Mouse (Mus musculus) fat pad, adult 2 months (tissue): ENCODE data around the gene Anpep.
"Not testable (repeated sequence)": the region's sequence is repeated elsewhere in the genome, so short reads cannot be mapped to it uniquely, and the experiment has no call there.

ENCODE experiments used
- DNase-seq: peaks from one replicate; pipeline ENCODE4 v3.0.0-alpha.2; 2011; ENCODE audit warnings: low read depth, low spot score; ENCODE audit errors: extremely low read depth

Anpep gene

GRCm38 (mm10) chr7:79813409-79813808 lies 47.5 kb downstream of the Anpep start:
- DNase-seq, result no peak

- no peak for DNase-seq
Observed at GRCm38 (mm10) chr7:79810611-79811506, 50.0 kb downstream of the Anpep start, which contains the start of gene Mesp2. Gene Mesp2, plus strand, starts transcription at chr7:79810727.

- no peak for DNase-seq
Observed at GRCm38 (mm10) chr7:79808561-79808960, 52.3 kb downstream of the Anpep start.

- DNase-seq, result no peak
Observed at GRCm38 (mm10) chr7:79803887-79804286, 57.0 kb downstream of the Anpep start.

GRCm38 (mm10) chr7:79802037-79802436 lies 58.8 kb downstream of the Anpep start:
- DNase-seq, result no peak

- DNase-seq, result no peak
Observed at GRCm38 (mm10) chr7:79801391-79801790, 59.5 kb downstream of the Anpep start.

- peak; percentile 91 for DNase-seq
Observed at GRCm38 (mm10) chr7:79800336-79800735, 60.5 kb downstream of the Anpep start.

- no peak for DNase-seq
Observed at GRCm38 (mm10) chr7:79799506-79799905, 61.4 kb downstream of the Anpep start.

GRCm38 (mm10) chr7:79799048-79799447 lies 61.8 kb downstream of the Anpep start:
- DNase-seq, result no peak

GRCm38 (mm10) chr7:79798606-79799005 lies 62.3 kb downstream of the Anpep start:
- no peak for DNase-seq

- DNase-seq, result no peak
Observed at GRCm38 (mm10) chr7:79793688-79794087, 67.2 kb downstream of the Anpep start, which contains the start of gene Mesp1. Gene Mesp1, minus strand, starts transcription at chr7:79793788.

- DNase-seq, result no peak
Observed at GRCm38 (mm10) chr7:79792635-79793421, 68.0 kb downstream of the Anpep start.

GRCm38 (mm10) chr7:79789812-79790211 lies 71.0 kb downstream of the Anpep start:
- DNase-seq, result not testable (repeated sequence)

GRCm38 (mm10) chr7:79786295-79786694 lies 74.6 kb downstream of the Anpep start:
- DNase-seq, result no peak

GRCm38 (mm10) chr7:79782516-79782855 lies 78.4 kb downstream of the Anpep start:
- no peak for DNase-seq

- DNase-seq, result no peak
Observed at GRCm38 (mm10) chr7:79781826-79782515, 78.9 kb downstream of the Anpep start.

- no peak for DNase-seq
Observed at GRCm38 (mm10) chr7:79780647-79781626, 79.9 kb downstream of the Anpep start.
